18 mouse cellular contexts compared by ENCODE assay signal in genomic region chr2:84859991-84860780, GRCm38 (mm10). TPM values are rescaled to one million over a fixed set of nuclear protein-coding genes. Genes with fewer than 3 reads are reported as not detected.
"Had no signal": no experiment of that assay in that cellular context is flagged by ENCODE, and none has a peak within 500 bp of the region (broad histone marks: within the 10 kb centered on the region; RNA-seq: fewer than 3 reads in every experiment).

No protein-coding gene starts in this region.

- H3K4me2 ChIP-seq: liver, embryonic 11.5 days; liver, embryonic 15.5 days; midbrain, embryonic 15.5 days; stomach, embryonic 15.5 days had no signal

- H3K9ac ChIP-seq: liver, embryonic 15.5 days; midbrain, embryonic 15.5 days; stomach, embryonic 15.5 days had no signal

- ATAC-seq: midbrain, embryonic 15.5 days had no signal

- H3K4me1 ChIP-seq: limb, embryonic 10.5 days; midbrain, embryonic 15.5 days; stomach, embryonic 15.5 days had no signal

- H3K27me3 ChIP-seq: midbrain, embryonic 15.5 days; stomach, embryonic 15.5 days had no signal

- DNase-seq: kidney, postnatal 36 days; layer of hippocampus, adult 9-11 months; lung, adult 2 months; lung, postnatal 10 days; lung, postnatal 4 days; right cerebral cortex, postnatal 14 days; thymus, adult 2 months; thymus, postnatal 25 days had no signal

- H3K27ac ChIP-seq: kidney, postnatal 0 days; limb, embryonic 10.5 days; liver, embryonic 15.5 days; midbrain, embryonic 10.5 days; midbrain, embryonic 15.5 days; stomach, embryonic 15.5 days had no signal

- H3K9me3 ChIP-seq: limb, embryonic 10.5 days; liver, embryonic 15.5 days; midbrain, embryonic 10.5 days; midbrain, embryonic 15.5 days; stomach, embryonic 15.5 days had no signal

- H3K36me3 ChIP-seq: midbrain, embryonic 15.5 days had no signal

- H3K4me3 ChIP-seq: limb, embryonic 10.5 days; liver, embryonic 15.5 days; midbrain, embryonic 10.5 days; midbrain, embryonic 15.5 days; stomach, embryonic 15.5 days had no signal

RNA-seq across cellular contexts. Expression of gene Rtn4rl2, which starts 26.3 kb away (rescaled TPM):
- total RNA-seq: megakaryocyte, adult 5-6 weeks had no signal

RNA-seq across cellular contexts. Expression of gene Smtnl1, which starts 37.7 kb away (rescaled TPM):
- total RNA-seq: layer of hippocampus, adult 18-20 months; megakaryocyte, adult 5-6 weeks had no signal
- polyA plus RNA-seq: midbrain, embryonic 10.5 days; midbrain, embryonic 15.5 days; neural tube, embryonic 14.5 days had no signal
